Mouse (Mus musculus): ENCODE measurements around the gene Akap5. TPM values are rescaled to one million over a fixed set of nuclear protein-coding genes. Genes with fewer than 3 reads are reported as not detected.

Akap5 gene
- polyA plus RNA-seq (2012; rRNA removed), result 0.19 and 0.25 TPM in 2 replicates

GRCm38 (mm10) chr12:76324679-76325431, at the start of gene Akap5:
Gene Akap5 (plus strand): TSS chr12:76324891.

GRCm38 (mm10) chr12:76369206-76369977, 44.7 kb downstream of the Akap5 start, which contains the start of gene Zbtb25:
Gene Zbtb25 (minus strand): TSS chr12:76369602.

GRCm38 (mm10) chr12:76369978-76370830, 45.5 kb downstream of the Akap5 start, which contains the start of gene Zbtb1:
Gene Zbtb1 (plus strand): TSS chr12:76370266.

Other genes with a start within 250 kb of the Akap5 start
- 38.0 and 46.6 TPM in 2 replicates for gene Esr2, start 147.6 kb upstream of the Akap5 start, polyA plus RNA-seq (2012; rRNA removed)
- gene Tex21, start 78.1 kb upstream of the Akap5 start, polyA plus RNA-seq (2012; rRNA removed), result not detected in 2 replicates
- gene Mthfd1, start 69.6 kb upstream of the Akap5 start, polyA plus RNA-seq (2012; rRNA removed), result 21.9 and 23.8 TPM in 2 replicates
- gene Zbtb25, start 44.7 kb downstream of the Akap5 start, polyA plus RNA-seq (2012; rRNA removed), result 10.3 and 11.3 TPM in 2 replicates
- gene Zbtb1, start 45.4 kb downstream of the Akap5 start, polyA plus RNA-seq (2012; rRNA removed), result 2.5 and 3.6 TPM in 2 replicates
- gene Hspa2, start 79.3 kb downstream of the Akap5 start, polyA plus RNA-seq (2012; rRNA removed), result 49.5 and 53.6 TPM in 2 replicates
- gene Ppp1r36, start 92.6 kb downstream of the Akap5 start, polyA plus RNA-seq (2012; rRNA removed), result 0.49 and 0.70 TPM in 2 replicates
- 40.8 and 42.4 TPM in 2 replicates for gene Plekhg3, start 206.0 kb downstream of the Akap5 start, polyA plus RNA-seq (2012; rRNA removed)